Mouse (Mus musculus): ENCODE data around the gene Batf. TPM values are rescaled to one million over a fixed set of nuclear protein-coding genes. Genes with fewer than 3 reads are reported as not detected.
"Not testable (repeated sequence)": the region's sequence is repeated elsewhere in the genome, so short reads cannot be mapped to it uniquely, and the experiment has no call there.

The Batf gene
- polyA plus RNA-seq, 1 experiment: 2.2 TPM

GRCm38 (mm10) chr12:85679808-85680207, 6.7 kb upstream of the Batf start:
- Histone ChIP-seq H3K4me1 (ENCODE audit: control insufficient read depth, insufficient read depth, low read length) (no peaks in the 10 kb centered on the region), H3K27ac (ENCODE audit: insufficient read depth, low read length) (no peak overlapping the region), H3K4me3 (ENCODE audit: insufficient read depth, low read length) (no peak overlapping the region)
- TF ChIP-seq CTCF (IDR thresholded peaks at IDR 0.05; ENCODE audit: borderline replicate concordance, insufficient read depth, low read length) (no peak), POLR2A (IDR thresholded peaks at IDR 0.05; ENCODE audit: low read depth, low read length) (no peak)

GRCm38 (mm10) chr12:85682328-85682727, 4.1 kb upstream of the Batf start:
- Histone ChIP-seq H3K27ac (ENCODE audit: insufficient read depth, low read length) (no peak overlapping the region), H3K4me1 (ENCODE audit: control insufficient read depth, insufficient read depth, low read length) (no peaks in the 10 kb centered on the region), H3K4me3 (ENCODE audit: insufficient read depth, low read length) (no peak overlapping the region)
- TF ChIP-seq CTCF (IDR thresholded peaks at IDR 0.05; ENCODE audit: borderline replicate concordance, insufficient read depth, low read length): no peak
- no peak for TF ChIP-seq POLR2A (IDR thresholded peaks at IDR 0.05; ENCODE audit: low read depth, low read length)

GRCm38 (mm10) chr12:85684411-85685275, 1.8 kb upstream of the Batf start:
- Histone ChIP-seq H3K27ac (ENCODE audit: insufficient read depth, low read length) (no peak overlapping the region), H3K4me3 (ENCODE audit: insufficient read depth, low read length) (no peak overlapping the region), H3K4me1 (ENCODE audit: control insufficient read depth, insufficient read depth, low read length) (no peaks in the 10 kb centered on the region)
- TF ChIP-seq POLR2A (IDR thresholded peaks at IDR 0.05; ENCODE audit: low read depth, low read length): no peak
- TF ChIP-seq CTCF (IDR thresholded peaks at IDR 0.05; ENCODE audit: borderline replicate concordance, insufficient read depth, low read length): no peak

GRCm38 (mm10) chr12:85687217-85687533, 706 bp downstream of the Batf start:
- no peaks in the 10 kb centered on the region for H3K4me1 ChIP-seq (ENCODE audit: control insufficient read depth, insufficient read depth, low read length)
- H3K4me3 ChIP-seq (ENCODE audit: insufficient read depth, low read length): no peak overlapping the region
- TF ChIP-seq POLR2A (IDR thresholded peaks at IDR 0.05; ENCODE audit: low read depth, low read length) (no peak), CTCF (IDR thresholded peaks at IDR 0.05; ENCODE audit: borderline replicate concordance, insufficient read depth, low read length) (no peak)
- no peak overlapping the region for H3K27ac ChIP-seq (ENCODE audit: insufficient read depth, low read length)

DNA sequence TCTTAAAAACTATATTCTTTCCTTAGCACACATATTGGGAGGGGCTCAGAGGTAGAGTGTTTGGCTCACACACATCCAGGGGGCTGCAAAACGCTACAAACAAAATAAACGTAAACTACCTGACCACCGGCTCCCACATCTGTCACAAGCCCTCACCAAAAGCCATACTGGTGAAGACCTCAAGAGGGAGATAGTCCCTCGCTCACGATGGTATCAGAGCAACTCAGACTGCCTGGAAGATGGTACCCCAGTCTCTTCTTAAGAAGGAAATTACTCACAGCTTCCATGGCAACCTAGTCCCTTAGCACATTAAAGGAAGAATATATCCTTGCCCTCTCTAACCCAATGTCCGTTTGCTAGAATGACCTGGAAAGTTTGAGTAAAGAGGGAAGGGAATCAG, 1.4 kb downstream of the Batf start:
- Histone ChIP-seq H3K4me3 (ENCODE audit: insufficient read depth, low read length) (no peak overlapping the region), H3K4me1 (ENCODE audit: control insufficient read depth, insufficient read depth, low read length) (no peaks in the 10 kb centered on the region), H3K27ac (ENCODE audit: insufficient read depth, low read length) (no peak overlapping the region)
- no peak for TF ChIP-seq CTCF (IDR thresholded peaks at IDR 0.05; ENCODE audit: borderline replicate concordance, insufficient read depth, low read length)
- TF ChIP-seq POLR2A (IDR thresholded peaks at IDR 0.05; ENCODE audit: low read depth, low read length): no peak

DNA sequence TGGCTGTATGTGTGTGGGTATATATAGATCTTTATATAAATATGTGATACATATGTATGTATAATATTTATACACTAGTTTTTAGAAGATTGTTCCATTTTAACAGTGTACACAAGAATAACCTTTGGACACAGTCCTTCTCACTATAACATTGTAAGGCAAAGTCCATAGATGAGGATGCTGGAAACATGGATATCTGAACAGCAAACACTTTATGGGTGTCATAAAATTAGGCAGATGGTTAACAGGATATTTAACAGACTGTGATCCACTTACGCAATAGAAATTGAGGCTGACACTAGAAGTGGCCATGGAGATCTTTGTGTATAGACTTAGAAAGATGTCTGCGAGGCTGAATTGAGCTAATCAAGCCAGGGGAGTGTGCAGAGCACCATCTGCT, 9.3 kb downstream of the Batf start:
- Histone ChIP-seq H3K4me1 (ENCODE audit: control insufficient read depth, insufficient read depth, low read length) (peaks cover 2% of the 10 kb centered on the region; the same call in 1 of the 2 replicates), H3K27ac (ENCODE audit: insufficient read depth, low read length) (no peak overlapping the region), H3K4me3 (ENCODE audit: insufficient read depth, low read length) (no peak overlapping the region)
- TF ChIP-seq POLR2A (IDR thresholded peaks at IDR 0.05; ENCODE audit: low read depth, low read length): no peak
- no peak for TF ChIP-seq CTCF (IDR thresholded peaks at IDR 0.05; ENCODE audit: borderline replicate concordance, insufficient read depth, low read length)

DNA sequence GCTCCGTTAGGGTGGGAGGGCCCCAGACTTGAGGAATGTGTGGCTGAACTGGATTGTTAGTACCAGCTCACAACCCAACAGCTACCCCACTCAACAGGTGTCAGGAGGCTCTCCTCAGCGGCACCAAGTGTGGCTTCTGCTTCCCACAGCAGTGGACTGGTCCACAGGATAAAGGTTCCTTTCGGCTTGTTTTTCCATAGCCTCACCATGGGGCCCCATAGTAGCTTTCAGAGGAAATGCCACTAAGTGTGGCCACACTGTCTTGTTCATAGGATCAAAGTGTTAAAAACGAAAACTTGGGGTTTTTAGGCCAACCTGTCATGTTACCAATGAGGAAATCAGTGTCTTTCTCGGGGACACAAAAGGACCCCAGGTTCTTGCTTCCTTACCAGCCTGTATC, 10.0 kb downstream of the Batf start:
- TF ChIP-seq POLR2A (IDR thresholded peaks at IDR 0.05; ENCODE audit: low read depth, low read length) (no peak), CTCF (IDR thresholded peaks at IDR 0.05; ENCODE audit: borderline replicate concordance, insufficient read depth, low read length) (no peak)

GRCm38 (mm10) chr12:85698179-85698578, 11.7 kb downstream of the Batf start:
- H3K4me1 ChIP-seq (ENCODE audit: control insufficient read depth, insufficient read depth, low read length); H3K4me3 ChIP-seq (ENCODE audit: insufficient read depth, low read length); H3K27ac ChIP-seq (ENCODE audit: insufficient read depth, low read length): not testable (repeated sequence)

More for the DNA sequence above, 10.0 kb downstream of the Batf start:
- Histone ChIP-seq H3K4me3 (ENCODE audit: insufficient read depth, low read length) (no peak overlapping the region), H3K27ac (ENCODE audit: insufficient read depth, low read length) (no peak overlapping the region), H3K4me1 (ENCODE audit: control insufficient read depth, insufficient read depth, low read length) (peaks cover 2% of the 10 kb centered on the region; the same call in 1 of the 2 replicates)

DNA sequence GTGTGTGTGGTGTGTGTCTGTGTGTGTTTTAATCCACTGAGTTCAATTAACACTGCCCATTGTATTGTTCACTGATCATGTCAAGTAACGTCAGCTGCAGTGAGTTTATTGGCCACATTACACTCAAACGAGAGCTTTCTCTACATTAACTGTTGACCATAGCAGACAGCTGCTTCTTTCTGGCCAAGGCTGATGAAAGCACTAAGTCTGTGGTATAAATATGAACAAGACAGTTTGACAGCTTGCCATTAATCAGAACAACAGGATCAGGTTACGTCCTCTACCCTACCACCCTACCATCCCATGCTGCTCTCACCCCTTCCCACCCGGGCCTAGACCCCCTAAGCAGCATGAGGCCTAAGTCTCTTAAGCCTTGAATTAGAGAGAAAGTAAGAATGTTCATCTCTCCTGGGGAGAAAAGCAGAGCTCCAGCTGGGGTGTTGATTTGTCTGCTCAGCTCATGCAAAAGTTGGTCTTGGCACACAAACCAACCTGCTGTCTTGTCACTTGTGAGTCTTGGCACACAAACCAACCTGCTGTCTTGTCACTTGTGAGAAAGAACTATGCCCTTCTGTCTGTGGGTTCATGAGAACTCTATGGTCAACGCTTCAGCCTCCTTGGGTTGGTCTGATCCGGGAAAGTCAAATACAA, 13.8 kb downstream of the Batf start:
- TF ChIP-seq CTCF (IDR thresholded peaks at IDR 0.05; ENCODE audit: borderline replicate concordance, insufficient read depth, low read length) (no peak), POLR2A (IDR thresholded peaks at IDR 0.05; ENCODE audit: low read depth, low read length) (no peak)
- Histone ChIP-seq H3K4me3 (ENCODE audit: insufficient read depth, low read length) (no peak overlapping the region), H3K4me1 (ENCODE audit: control insufficient read depth, insufficient read depth, low read length) (peaks cover 6% of the 10 kb centered on the region; the same call in 1 of the 2 replicates), H3K27ac (ENCODE audit: insufficient read depth, low read length) (no peak overlapping the region)

- no peak for TF ChIP-seq POLR2A (IDR thresholded peaks at IDR 0.05; ENCODE audit: low read depth, low read length)
- TF ChIP-seq CTCF (IDR thresholded peaks at IDR 0.05; ENCODE audit: borderline replicate concordance, insufficient read depth, low read length): no peak
- H3K4me1 ChIP-seq (ENCODE audit: control insufficient read depth, insufficient read depth, low read length): peaks cover 6% of the 10 kb centered on the region; the same call in 1 of the 2 replicates
- no peak overlapping the region for H3K4me3 ChIP-seq (ENCODE audit: insufficient read depth, low read length)
- no peak overlapping the region for H3K27ac ChIP-seq (ENCODE audit: insufficient read depth, low read length)
Observed at GRCm38 (mm10) chr12:85700842-85701223, 14.4 kb downstream of the Batf start.
